Mouse (Mus musculus) layer of hippocampus, adult 18-20 months (tissue): ENCODE measurements at regions not wholly inside any gene's neighbourhood (a gene's known extent, or its start where the extent isn't known, plus 50 kb on each side); places are given as distances from the start of the nearest gene placed in this dataset.

ENCODE experiments used
- DNase-seq, 2 experiments: peaks; one replicate each; pipeline ENCODE4 v3.0.0; 2022; ENCODE audit warnings: low spot score in 2 of 2

DNA sequence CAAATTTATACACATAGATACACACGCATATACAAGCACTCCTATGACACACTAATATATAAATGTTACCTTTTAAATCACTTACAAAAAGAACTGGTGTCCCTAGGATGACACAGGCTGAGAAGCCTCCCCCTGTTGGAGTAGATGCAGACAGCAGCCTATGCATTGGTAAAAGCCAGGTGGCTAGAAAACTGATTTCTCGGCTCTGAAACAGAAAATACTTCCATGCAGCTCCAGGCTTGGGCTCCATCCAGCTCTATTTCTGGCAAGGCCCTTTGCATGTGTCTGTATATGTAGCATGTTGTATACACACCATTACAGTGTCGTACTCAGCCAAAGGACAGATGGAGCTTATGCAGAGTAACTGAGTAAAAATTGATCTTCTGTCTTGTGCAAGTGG, 81.4 kb upstream of the Lrig3 start:
- peak in 1 of 2 experiments; percentile 18 for DNase-seq

DNA sequence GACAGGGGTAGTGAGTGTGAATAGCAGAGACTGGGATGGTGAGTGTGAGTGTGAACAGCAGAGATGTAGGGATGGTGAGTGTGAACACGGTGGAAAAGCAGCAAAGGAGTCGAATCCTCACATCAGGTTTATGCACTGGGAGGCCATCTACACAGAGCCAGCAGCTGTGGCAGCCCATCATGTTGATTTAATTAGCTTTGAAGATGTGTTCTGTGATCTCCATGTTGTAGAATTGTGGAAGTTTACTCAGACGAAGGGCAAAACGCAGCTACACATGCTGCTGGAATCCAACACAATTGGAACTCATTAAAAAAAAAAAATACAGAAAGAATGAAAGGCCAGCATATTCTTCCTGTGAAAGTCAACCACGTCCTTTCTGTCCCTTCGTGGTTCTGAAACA, 80.2 kb upstream of the Lrig3 start:
- no peak for DNase-seq

DNA sequence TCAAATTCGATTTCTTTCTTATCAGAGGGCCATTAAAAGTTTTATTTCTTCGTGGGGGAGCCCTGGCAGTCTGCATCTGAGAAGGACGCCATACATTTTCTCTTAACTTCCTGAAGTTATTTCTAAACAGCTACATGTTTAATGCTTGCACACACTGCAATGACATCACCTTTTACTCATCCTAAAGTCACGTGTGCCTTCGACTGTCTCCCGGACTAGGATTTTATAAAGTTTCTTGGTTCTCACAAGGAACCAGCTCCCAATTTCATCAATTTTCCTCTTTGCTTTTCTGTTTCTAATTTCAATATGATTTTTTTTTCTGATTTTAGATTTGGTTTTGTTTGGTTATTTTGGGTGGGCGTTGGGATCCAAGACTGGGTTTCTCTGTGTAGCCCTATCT, 73.8 kb upstream of the Lrig3 start:
- DNase-seq = no peak

DNA sequence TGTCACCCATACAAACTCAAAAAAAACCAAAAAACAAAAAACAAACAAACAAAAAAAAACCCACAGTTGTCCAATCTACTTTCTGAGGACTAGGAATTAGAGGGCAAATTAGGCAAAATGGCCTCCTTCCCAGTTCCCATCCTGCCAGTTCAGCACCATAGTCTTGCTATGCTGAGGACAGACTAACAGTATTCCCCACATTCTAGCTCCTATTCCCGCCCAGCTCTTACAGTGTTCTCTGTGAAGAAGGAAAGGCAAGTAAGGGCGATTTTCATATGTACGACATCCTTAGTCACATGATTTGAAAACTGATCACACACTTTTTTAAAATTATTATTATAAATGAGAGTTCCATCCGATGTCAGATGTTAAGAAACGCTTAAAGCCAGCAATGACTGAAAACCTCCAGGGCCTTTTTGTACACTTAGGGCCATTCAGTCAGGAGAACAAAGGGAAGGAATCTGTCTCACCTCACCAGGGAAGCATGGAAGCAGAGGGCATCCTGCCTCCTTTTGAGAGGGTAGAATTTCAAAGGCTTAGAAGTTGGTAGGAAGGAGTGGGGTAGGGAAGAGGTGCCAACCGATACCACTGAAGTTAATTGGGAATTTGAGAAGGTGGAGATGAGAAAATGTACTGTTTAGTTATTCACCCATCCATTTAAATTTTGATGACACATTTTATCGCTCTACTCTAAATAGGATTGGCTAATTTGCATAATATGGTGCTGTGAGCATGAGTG, 70.1 kb upstream of the Lrig3 start:
- no peak for DNase-seq

DNA sequence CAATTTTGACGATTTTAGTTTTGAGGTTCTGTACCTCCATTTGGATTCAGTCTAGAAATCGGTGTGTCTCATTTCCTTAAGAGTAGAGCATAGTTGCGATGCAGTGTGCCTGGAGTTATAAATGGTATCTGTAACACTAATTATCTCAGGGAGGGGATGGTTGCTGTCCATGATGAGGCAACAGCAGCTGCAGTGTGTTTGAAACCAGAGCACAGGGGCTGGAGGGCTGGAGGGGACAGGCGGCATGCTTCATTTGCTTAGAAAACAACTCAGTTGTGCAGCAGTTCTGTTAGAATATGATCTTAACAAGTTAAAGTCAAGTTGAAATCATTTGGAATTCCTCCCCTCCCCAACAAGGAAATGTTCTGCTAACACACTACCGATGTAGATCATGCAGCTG, 69.3 kb upstream of the Lrig3 start:
- DNase-seq = no peak

DNA sequence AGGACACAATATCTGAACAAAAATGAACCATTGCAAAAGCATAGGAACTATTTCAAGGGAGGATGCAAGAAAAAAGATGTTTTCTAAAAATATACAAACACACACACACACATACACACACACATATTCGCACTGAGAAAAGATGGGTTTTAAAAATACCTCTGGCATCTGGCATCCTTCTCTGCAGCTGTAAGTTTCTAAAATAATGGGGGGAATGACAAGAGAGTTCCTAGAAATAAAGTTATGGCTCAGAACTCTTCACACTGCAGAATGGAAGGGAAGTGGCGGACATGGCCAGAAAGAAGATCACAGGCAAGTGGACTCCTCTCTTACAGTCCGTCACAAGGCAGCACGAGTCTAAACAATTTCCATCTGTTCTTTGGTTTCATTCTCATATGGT, 66.5 kb upstream of the Lrig3 start:
- no peak for DNase-seq

DNA sequence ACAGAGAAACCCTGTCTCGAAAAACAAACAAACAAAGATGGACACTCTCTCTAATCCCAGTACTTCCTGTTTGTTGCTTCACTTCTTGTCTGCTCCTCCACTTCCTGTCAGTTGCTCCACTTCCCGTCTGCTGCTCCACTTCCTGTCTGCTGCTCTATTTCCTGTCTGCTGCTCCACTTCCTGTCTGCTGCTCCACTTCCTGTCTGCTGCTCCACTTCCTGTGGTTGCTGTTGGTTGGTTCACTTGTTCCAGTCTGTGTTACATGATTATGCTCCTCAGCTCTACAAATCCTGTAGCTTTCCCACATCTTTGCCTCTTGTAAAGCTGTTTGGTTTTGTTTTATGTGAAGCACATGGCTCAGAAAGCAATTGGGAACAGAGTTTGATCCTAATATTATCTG, 65.4 kb upstream of the Lrig3 start:
- no peak for DNase-seq

DNA sequence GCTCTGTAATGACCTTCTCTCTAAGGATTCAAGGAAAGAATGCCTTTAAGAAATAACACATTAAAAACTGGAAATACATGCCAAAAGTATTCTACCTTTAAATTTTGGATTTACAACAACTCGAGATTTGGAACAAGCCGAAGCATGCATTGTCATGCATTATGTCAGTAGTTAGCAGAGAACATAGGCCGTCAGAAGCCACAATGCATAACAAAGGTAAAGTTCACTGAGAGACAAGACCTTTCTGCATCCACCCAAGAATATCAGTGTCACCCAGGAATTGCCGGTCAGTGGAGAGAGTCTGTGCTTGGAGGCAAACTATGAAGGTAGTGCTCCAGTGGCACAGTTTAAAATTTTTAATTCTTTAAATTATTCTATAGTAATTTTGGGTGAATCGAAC, 63.3 kb upstream of the Lrig3 start:
- no peak for DNase-seq

DNA sequence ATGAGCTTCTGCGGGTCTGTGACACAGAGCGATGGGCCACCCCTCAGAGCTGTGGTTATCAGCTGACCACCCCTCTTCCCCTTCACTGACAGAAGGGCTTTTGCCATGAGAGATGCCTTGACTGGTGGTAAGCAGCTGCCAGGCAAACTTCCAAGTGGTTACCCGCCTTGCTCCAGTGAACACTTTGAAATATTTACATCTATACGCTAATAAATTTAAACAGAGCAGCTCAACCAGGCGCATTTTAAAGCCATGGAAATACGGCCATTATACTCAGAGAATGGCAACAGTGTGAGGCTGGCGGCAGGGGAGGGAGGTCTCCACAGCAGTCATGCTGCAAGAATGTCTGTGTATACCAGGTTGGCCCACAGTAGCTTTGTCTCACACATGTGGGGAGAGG, 53.8 kb upstream of the Lrig3 start:
- DNase-seq = no peak
